Mouse (Mus musculus): ENCODE data around the gene Ascc3. TPM values are rescaled to one million over a fixed set of nuclear protein-coding genes. Genes with fewer than 3 reads are reported as not detected.

Ascc3 gene
- polyA plus RNA-seq, 1 experiment from 2014 or later, result 17.8 TPM

- Histone ChIP-seq H3K4me3 (ENCODE audit: low read depth, low read length) (no peak overlapping the region), H3K36me3 (replicated peaks; ENCODE audit: control insufficient read depth, insufficient read depth, low read depth, low read length) (no peaks in the 10 kb centered on the region), H3K4me2 (ENCODE audit: low read depth, low read length) (no peak overlapping the region), H3K4me1 (ENCODE audit: control insufficient read depth, insufficient read depth, low read length) (peaks cover 2% of the 10 kb centered on the region; the same call in 1 of the 2 replicates), H3K9ac (replicated peaks; ENCODE audit: low read length) (no peak overlapping the region), H3K27ac (replicated peaks; ENCODE audit: low read depth, low read length) (no peak overlapping the region), H3K27me3 (ENCODE audit: control insufficient read depth, insufficient read depth, low read length) (peaks cover 41% of the 10 kb centered on the region), H3K9me3 (replicated peaks; ENCODE audit: control insufficient read depth, low read length) (no peaks in the 10 kb centered on the region)
- DNase-seq (ENCODE audit: low spot score), result peak; percentile 24
- ATAC-seq (replicated peaks; ENCODE audit: insufficient number of reproducible peaks, low FRiP score, low TSS enrichment, low read depth), result no peak
- WGBS, result 4% methylated on average over 3 of the region's 3 CpGs
Measured at GRCm38 (mm10) chr10:50896767-50897390, 304.4 kb downstream of the Ascc3 start.

GRCm38 (mm10) chr10:50897530-50898471, 305.3 kb downstream of the Ascc3 start:
- H3K27ac ChIP-seq (replicated peaks; ENCODE audit: low read depth, low read length), result no peak overlapping the region
- no peaks in the 10 kb centered on the region for H3K36me3 ChIP-seq (replicated peaks; ENCODE audit: control insufficient read depth, insufficient read depth, low read depth, low read length)
- no peak overlapping the region for H3K9ac ChIP-seq (replicated peaks; ENCODE audit: low read length)
- no peak overlapping the region for H3K4me3 ChIP-seq (ENCODE audit: low read depth, low read length)
- no peaks in the 10 kb centered on the region for H3K9me3 ChIP-seq (replicated peaks; ENCODE audit: control insufficient read depth, low read length)
- peak; percentile 76 for DNase-seq (ENCODE audit: low spot score)
- WGBS, result 2% methylated on average over 32 of the region's 32 CpGs
- H3K4me2 ChIP-seq (ENCODE audit: low read depth, low read length), result no peak overlapping the region
- ATAC-seq (replicated peaks; ENCODE audit: insufficient number of reproducible peaks, low FRiP score, low TSS enrichment, low read depth), result no peak
- H3K4me1 ChIP-seq (ENCODE audit: control insufficient read depth, insufficient read depth, low read length), result no peaks in the 10 kb centered on the region; the same call in 1 of the 2 replicates
- peaks cover 35% of the 10 kb centered on the region for H3K27me3 ChIP-seq (ENCODE audit: control insufficient read depth, insufficient read depth, low read length)

GRCm38 (mm10) chr10:50898621-50899020, 306.2 kb downstream of the Ascc3 start:
- H3K4me2 ChIP-seq (ENCODE audit: low read depth, low read length), result no peak overlapping the region
- no peak overlapping the region for H3K4me3 ChIP-seq (ENCODE audit: low read depth, low read length)
- DNase-seq (ENCODE audit: low spot score) (no peak), ATAC-seq (replicated peaks; ENCODE audit: insufficient number of reproducible peaks, low FRiP score, low TSS enrichment, low read depth) (no peak)
- no peak overlapping the region for H3K9ac ChIP-seq (replicated peaks; ENCODE audit: low read length)
- WGBS, result 18% methylated on average over 2 of the region's 2 CpGs
- H3K9me3 ChIP-seq (replicated peaks; ENCODE audit: control insufficient read depth, low read length), result no peaks in the 10 kb centered on the region
- no peaks in the 10 kb centered on the region; the same call in 1 of the 2 replicates for H3K4me1 ChIP-seq (ENCODE audit: control insufficient read depth, insufficient read depth, low read length)
- peaks cover 32% of the 10 kb centered on the region for H3K27me3 ChIP-seq (ENCODE audit: control insufficient read depth, insufficient read depth, low read length)
- H3K36me3 ChIP-seq (replicated peaks; ENCODE audit: control insufficient read depth, insufficient read depth, low read depth, low read length), result no peaks in the 10 kb centered on the region
- H3K27ac ChIP-seq (replicated peaks; ENCODE audit: low read depth, low read length), result no peak overlapping the region

GRCm38 (mm10) chr10:50899846-50900745, 307.6 kb downstream of the Ascc3 start:
- Histone ChIP-seq H3K4me3 (ENCODE audit: low read depth, low read length) (peak overlapping the region; percentile 5; the same call in 1 of the 2 replicates), H3K27ac (replicated peaks; ENCODE audit: low read depth, low read length) (no peak overlapping the region), H3K4me2 (ENCODE audit: low read depth, low read length) (no peak overlapping the region), H3K27me3 (ENCODE audit: control insufficient read depth, insufficient read depth, low read length) (peaks cover 30% of the 10 kb centered on the region), H3K9ac (replicated peaks; ENCODE audit: low read length) (no peak overlapping the region), H3K4me1 (ENCODE audit: control insufficient read depth, insufficient read depth, low read length) (no peaks in the 10 kb centered on the region), H3K9me3 (replicated peaks; ENCODE audit: control insufficient read depth, low read length) (no peaks in the 10 kb centered on the region), H3K36me3 (replicated peaks; ENCODE audit: control insufficient read depth, insufficient read depth, low read depth, low read length) (no peaks in the 10 kb centered on the region)
- DNase-seq (ENCODE audit: low spot score) (peak; percentile 29), ATAC-seq (replicated peaks; ENCODE audit: insufficient number of reproducible peaks, low FRiP score, low TSS enrichment, low read depth) (no peak)
- WGBS, result 2% methylated on average over 21 of the region's 21 CpGs
